Mouse (Mus musculus): ENCODE data around the gene Myh6. TPM values are rescaled to one million over a fixed set of nuclear protein-coding genes. Genes with fewer than 3 reads are reported as not detected.
"Not testable (repeated sequence)": the region's sequence is repeated elsewhere in the genome, so short reads cannot be mapped to it uniquely, and the experiment has no call there.

Gene Myh6
- polyA plus RNA-seq, 1 experiment from 2014 or later: 2.1 TPM

DNA sequence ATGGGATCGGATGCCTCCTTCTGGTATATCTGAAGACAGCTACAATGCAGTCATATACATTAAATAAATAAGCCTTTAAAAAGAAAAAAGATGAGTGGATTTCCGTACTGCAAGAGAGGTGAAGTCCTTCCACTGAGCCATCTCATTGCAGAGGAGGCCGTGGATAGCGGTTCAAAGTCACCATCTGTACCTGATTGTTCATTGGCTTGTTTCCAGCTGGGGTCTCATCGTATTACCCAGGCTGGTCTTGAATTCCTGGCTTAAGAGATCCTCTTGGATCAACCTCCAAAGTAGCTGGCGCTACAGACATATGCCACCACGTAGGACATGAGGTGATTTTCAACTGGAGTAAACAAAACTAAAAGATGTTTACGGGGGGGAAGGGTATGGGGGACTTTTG lies 39.2 kb upstream of the Myh6 start:
- Histone ChIP-seq H3K4me3 (replicated peaks; ENCODE audit: low read length) (no peak overlapping the region), H3K36me3 (ENCODE audit: control insufficient read depth, insufficient read depth, low read length) (no peaks in the 10 kb centered on the region), H3K9ac (ENCODE audit: low read length) (no peak overlapping the region), H3K27ac (ENCODE audit: low read length) (no peak overlapping the region), H3K9me3 (replicated peaks; ENCODE audit: control insufficient read depth, low read length) (no peaks in the 10 kb centered on the region), H3K4me1 (ENCODE audit: control insufficient read depth, insufficient read depth, low read length) (peaks cover 10% of the 10 kb centered on the region), H3K27me3 (ENCODE audit: control insufficient read depth, insufficient read depth, low read length) (no peaks in the 10 kb centered on the region), H3K4me2 (ENCODE audit: low read depth, low read length) (no peak overlapping the region)
- 86% methylated on average over 8 of the region's 8 CpGs for WGBS
- ATAC-seq (ENCODE audit: insufficient read depth, low FRiP score): no peak

DNA sequence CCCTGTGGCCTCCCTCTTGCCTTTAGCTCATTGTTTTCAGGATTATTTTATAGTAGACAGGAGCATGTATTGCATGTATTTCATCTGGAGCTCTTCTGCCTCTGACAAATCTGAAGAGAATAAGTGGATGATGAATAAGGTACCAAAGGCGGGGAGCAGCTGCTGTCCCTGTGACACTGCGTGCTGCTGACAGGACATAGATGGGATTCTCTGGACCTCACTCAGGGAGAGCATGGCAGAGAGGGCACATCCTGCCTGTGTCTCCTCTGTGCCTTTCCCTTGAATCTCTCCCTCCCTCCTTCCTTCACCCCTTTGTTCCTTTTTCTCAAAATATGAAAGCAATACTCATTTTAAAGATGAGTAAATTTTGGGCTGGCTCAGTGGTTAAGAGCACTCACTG lies 38.8 kb upstream of the Myh6 start:
- Histone ChIP-seq H3K9ac (ENCODE audit: low read length) (no peak overlapping the region), H3K4me1 (ENCODE audit: control insufficient read depth, insufficient read depth, low read length) (peaks cover 10% of the 10 kb centered on the region), H3K27me3 (ENCODE audit: control insufficient read depth, insufficient read depth, low read length) (no peaks in the 10 kb centered on the region), H3K9me3 (replicated peaks; ENCODE audit: control insufficient read depth, low read length) (no peaks in the 10 kb centered on the region), H3K36me3 (ENCODE audit: control insufficient read depth, insufficient read depth, low read length) (no peaks in the 10 kb centered on the region), H3K4me2 (ENCODE audit: low read depth, low read length) (no peak overlapping the region), H3K4me3 (replicated peaks; ENCODE audit: low read length) (no peak overlapping the region), H3K27ac (ENCODE audit: low read length) (no peak overlapping the region)
- WGBS: 70% methylated on average over 2 of the region's 2 CpGs
- ATAC-seq (ENCODE audit: insufficient read depth, low FRiP score): no peak

DNA sequence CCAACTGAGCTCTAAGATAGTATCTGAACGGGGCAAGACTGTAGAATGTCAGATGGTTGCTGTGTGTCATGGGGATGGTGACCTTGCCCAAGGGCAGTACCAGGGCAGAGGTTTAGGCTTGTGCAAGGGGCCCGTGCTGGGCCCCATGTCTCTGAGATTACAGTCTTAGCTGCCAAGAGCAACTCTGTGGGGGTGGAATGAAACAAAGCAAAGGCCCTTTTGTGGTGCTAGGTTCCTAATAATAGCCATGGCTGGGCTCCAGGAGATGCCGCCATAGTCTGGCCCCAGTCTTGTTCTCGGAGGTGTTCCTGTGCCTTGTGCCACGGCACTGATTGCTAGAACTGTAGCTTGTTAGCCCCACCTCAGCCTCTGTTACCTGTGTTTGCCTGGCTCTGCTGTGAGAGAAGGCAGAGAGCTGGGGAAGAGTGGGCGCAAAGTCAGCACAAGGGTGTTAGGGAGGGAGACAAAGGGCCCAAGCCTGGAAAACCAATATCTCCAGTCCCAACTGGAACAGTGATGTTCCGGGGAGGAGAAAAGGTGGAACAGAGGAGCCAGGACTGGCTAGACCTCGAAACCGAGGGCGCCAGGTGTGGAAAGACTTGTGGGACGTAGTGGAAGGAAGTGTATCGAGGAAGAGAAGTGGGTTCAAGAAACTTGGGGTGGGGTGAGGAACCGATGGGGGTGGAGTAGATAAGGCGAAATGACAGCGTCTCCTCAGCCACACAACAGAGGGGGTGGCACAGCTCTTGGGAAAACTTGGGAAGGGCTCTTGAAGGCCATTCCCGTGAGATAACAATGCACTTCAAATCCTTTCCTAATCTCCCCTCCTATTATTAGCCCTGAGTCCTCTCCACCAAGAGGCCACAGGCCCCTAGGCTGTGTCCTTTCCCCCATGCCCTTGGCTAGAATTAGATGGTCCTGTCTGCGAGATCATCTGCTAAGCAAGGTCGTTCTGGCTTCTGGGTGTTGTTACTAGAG lies 37.4 kb upstream of the Myh6 start:
- WGBS: 70% methylated on average over 18 of the region's 18 CpGs

DNA sequence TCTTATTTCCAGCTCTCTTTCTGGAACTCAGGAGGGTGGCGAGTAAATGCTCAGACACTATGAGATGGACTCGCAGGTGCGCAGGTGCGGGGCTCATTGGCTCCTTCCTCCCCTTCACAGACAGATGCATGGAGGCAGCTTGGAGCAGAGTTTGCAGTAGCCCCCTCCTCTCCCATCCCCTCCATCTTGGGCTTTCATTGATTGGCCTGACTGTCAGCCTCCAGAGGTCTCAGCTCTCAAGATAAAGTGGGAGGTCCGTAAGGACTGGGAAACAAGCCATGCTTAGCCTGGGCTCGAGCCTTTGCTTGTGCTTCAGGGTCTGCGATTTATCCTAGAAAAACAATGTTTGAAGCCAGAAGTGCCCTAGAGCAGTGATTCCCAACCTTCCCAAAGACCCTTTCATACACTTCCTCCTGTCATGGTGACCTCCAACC lies 36.0 kb upstream of the Myh6 start:
- no peak overlapping the region for H3K27ac ChIP-seq (ENCODE audit: low read length)
- no peak for ATAC-seq (ENCODE audit: insufficient read depth, low FRiP score)

More for the DNA sequence above, 37.4 kb upstream of the Myh6 start:
- peaks cover 10% of the 10 kb centered on the region for H3K4me1 ChIP-seq (ENCODE audit: control insufficient read depth, insufficient read depth, low read length)
- H3K4me2 ChIP-seq (ENCODE audit: low read depth, low read length): no peak overlapping the region
- H3K36me3 ChIP-seq (ENCODE audit: control insufficient read depth, insufficient read depth, low read length): no peaks in the 10 kb centered on the region
- no peak overlapping the region for H3K4me3 ChIP-seq (replicated peaks; ENCODE audit: low read length)
- no peaks in the 10 kb centered on the region for H3K9me3 ChIP-seq (replicated peaks; ENCODE audit: control insufficient read depth, low read length)
- peak overlapping the region; percentile 17; the same call in 1 of the 2 replicates for H3K27ac ChIP-seq (ENCODE audit: low read length)
- H3K27me3 ChIP-seq (ENCODE audit: control insufficient read depth, insufficient read depth, low read length): no peaks in the 10 kb centered on the region
- peak; percentile 23; the same call in 1 of the 2 replicates for ATAC-seq (ENCODE audit: insufficient read depth, low FRiP score)
- H3K9ac ChIP-seq (ENCODE audit: low read length): no peak overlapping the region

DNA sequence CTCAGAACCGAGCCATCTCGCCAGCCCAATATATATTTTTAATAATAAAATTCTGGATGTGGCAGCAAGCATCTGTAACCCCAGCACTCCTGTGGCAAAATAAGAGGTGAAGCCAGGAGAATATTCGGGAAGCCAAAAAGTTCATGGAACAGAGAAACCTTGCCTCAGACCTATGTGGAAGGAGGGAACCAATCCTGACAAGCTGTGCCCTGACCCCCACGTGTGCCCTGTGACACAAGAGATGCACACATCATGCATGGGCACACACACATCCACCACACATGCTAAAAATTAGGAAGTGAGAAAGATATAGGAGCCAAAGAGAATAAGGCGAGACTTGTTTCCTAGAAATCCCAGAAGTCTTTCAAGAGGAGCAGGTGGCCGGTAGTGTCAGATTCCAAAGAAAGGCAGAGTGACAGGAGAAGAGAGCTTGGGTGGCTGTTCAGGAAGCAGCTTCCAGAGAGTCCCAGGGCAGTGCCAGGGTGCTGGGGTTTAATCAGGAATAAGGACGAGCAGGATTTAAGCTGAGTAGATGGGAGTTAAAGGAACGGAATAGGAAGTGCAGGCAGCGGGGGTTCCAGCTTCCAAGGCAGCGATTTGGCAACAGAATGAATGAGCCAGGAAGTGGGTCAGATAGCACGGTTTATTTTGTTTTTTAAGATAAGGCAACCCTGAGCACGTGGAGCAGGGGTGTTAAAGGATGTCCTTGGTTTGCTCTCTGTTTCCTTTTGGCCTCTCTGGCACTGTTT lies 35.4 kb upstream of the Myh6 start:
- 32% methylated on average over 12 of the region's 12 CpGs for WGBS

More for the DNA sequence above, 36.0 kb upstream of the Myh6 start:
- no peak overlapping the region for H3K4me3 ChIP-seq (replicated peaks; ENCODE audit: low read length)
- H3K4me1 ChIP-seq (ENCODE audit: control insufficient read depth, insufficient read depth, low read length): peaks cover 10% of the 10 kb centered on the region
- H3K36me3 ChIP-seq (ENCODE audit: control insufficient read depth, insufficient read depth, low read length): no peaks in the 10 kb centered on the region
- no peak overlapping the region for H3K4me2 ChIP-seq (ENCODE audit: low read depth, low read length)
- H3K27me3 ChIP-seq (ENCODE audit: control insufficient read depth, insufficient read depth, low read length): no peaks in the 10 kb centered on the region
- WGBS: 42% methylated on average over 7 of the region's 7 CpGs
- H3K9me3 ChIP-seq (replicated peaks; ENCODE audit: control insufficient read depth, low read length): no peaks in the 10 kb centered on the region
- no peak overlapping the region for H3K9ac ChIP-seq (ENCODE audit: low read length)

DNA sequence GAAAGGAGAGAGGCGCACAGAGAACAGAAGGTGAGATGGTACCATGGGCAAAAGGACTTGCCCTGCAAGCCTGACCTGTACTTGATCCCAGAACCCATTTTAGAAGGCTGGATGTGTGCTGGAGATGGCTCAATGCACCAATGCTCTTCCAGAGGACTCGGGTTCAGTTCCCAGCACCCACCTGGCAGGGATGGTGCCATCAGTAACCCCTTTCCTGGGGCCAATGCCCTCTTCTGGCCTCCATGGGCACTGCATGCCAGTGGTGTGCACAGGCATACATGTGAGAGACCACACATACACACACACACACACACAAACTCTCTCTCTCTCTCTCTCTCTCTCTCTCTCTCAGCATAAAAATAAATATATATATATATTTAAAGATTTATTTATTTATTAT lies 34.7 kb upstream of the Myh6 start:
- Histone ChIP-seq H3K9ac (ENCODE audit: low read length) (no peak overlapping the region), H3K27ac (ENCODE audit: low read length) (no peak overlapping the region), H3K9me3 (replicated peaks; ENCODE audit: control insufficient read depth, low read length) (no peaks in the 10 kb centered on the region), H3K36me3 (ENCODE audit: control insufficient read depth, insufficient read depth, low read length) (no peaks in the 10 kb centered on the region), H3K4me3 (replicated peaks; ENCODE audit: low read length) (no peak overlapping the region), H3K27me3 (ENCODE audit: control insufficient read depth, insufficient read depth, low read length) (no peaks in the 10 kb centered on the region), H3K4me2 (ENCODE audit: low read depth, low read length) (no peak overlapping the region), H3K4me1 (ENCODE audit: control insufficient read depth, insufficient read depth, low read length) (peaks cover 10% of the 10 kb centered on the region)
- no peak for ATAC-seq (ENCODE audit: insufficient read depth, low FRiP score)
- 97% methylated on average over 2 of the region's 2 CpGs for WGBS

More for the DNA sequence above, 35.4 kb upstream of the Myh6 start:
- Histone ChIP-seq H3K27me3 (ENCODE audit: control insufficient read depth, insufficient read depth, low read length) (no peaks in the 10 kb centered on the region), H3K36me3 (ENCODE audit: control insufficient read depth, insufficient read depth, low read length) (no peaks in the 10 kb centered on the region), H3K9ac (ENCODE audit: low read length) (no peak overlapping the region), H3K9me3 (replicated peaks; ENCODE audit: control insufficient read depth, low read length) (no peaks in the 10 kb centered on the region), H3K4me2 (ENCODE audit: low read depth, low read length) (no peak overlapping the region), H3K27ac (ENCODE audit: low read length) (no peak overlapping the region), H3K4me1 (ENCODE audit: control insufficient read depth, insufficient read depth, low read length) (peaks cover 10% of the 10 kb centered on the region), H3K4me3 (replicated peaks; ENCODE audit: low read length) (no peak overlapping the region)
- no peak for ATAC-seq (ENCODE audit: insufficient read depth, low FRiP score)

DNA sequence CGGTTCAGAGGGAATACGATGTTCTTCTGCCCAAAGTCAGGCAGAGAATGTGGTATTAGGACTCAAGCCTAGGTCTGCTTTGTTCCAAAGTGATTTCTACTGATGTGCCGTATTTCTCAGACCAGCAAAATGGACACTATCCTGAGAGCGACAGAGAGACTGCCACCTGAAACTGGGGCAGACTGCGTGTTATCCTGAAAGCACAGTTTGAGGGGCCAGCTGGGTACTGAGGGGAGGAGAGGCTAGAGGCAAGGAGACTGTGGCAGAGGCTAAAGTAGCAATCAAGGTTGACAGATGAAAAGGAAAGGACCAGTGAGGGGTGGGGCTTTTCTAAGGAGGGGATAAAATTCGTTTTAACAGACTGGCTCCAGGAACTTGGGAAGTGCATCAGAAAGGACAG lies 34.1 kb upstream of the Myh6 start:
- Histone ChIP-seq H3K9me3 (replicated peaks; ENCODE audit: control insufficient read depth, low read length) (no peaks in the 10 kb centered on the region), H3K27ac (ENCODE audit: low read length) (no peak overlapping the region), H3K36me3 (ENCODE audit: control insufficient read depth, insufficient read depth, low read length) (no peaks in the 10 kb centered on the region), H3K27me3 (ENCODE audit: control insufficient read depth, insufficient read depth, low read length) (no peaks in the 10 kb centered on the region), H3K4me1 (ENCODE audit: control insufficient read depth, insufficient read depth, low read length) (peaks cover 10% of the 10 kb centered on the region), H3K4me2 (ENCODE audit: low read depth, low read length) (no peak overlapping the region), H3K9ac (ENCODE audit: low read length) (no peak overlapping the region), H3K4me3 (replicated peaks; ENCODE audit: low read length) (no peak overlapping the region)
- WGBS: 80% methylated on average over 6 of the region's 6 CpGs
- ATAC-seq (ENCODE audit: insufficient read depth, low FRiP score): no peak

DNA sequence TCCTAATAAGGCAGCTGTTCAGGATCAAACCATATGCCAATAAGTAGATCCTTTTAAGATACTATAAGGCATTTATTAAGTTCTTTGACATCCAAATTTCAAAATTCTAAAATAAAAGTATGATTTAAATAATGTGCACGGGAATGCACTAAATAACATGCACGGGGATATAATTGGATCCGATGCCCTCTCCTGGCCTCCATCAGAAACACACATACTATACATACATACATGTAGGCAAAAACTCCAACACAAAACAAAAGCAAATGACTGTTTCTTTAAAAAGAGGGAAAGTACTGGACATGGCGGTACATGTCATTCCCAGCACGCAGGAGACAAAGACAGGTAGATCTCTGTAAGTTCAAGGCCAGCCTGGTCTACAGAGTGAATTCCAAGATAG lies 33.1 kb upstream of the Myh6 start:
- not testable (repeated sequence) for H3K4me3 ChIP-seq (replicated peaks; ENCODE audit: low read length); H3K36me3 ChIP-seq (ENCODE audit: control insufficient read depth, insufficient read depth, low read length); H3K27ac ChIP-seq (ENCODE audit: low read length); H3K9ac ChIP-seq (ENCODE audit: low read length); H3K9me3 ChIP-seq (replicated peaks; ENCODE audit: control insufficient read depth, low read length); H3K27me3 ChIP-seq (ENCODE audit: control insufficient read depth, insufficient read depth, low read length); H3K4me2 ChIP-seq (ENCODE audit: low read depth, low read length); ATAC-seq (ENCODE audit: insufficient read depth, low FRiP score)
- 75% methylated on average over 5 of the region's 5 CpGs for WGBS
- peaks cover 16% of the 10 kb centered on the region for H3K4me1 ChIP-seq (ENCODE audit: control insufficient read depth, insufficient read depth, low read length)

DNA sequence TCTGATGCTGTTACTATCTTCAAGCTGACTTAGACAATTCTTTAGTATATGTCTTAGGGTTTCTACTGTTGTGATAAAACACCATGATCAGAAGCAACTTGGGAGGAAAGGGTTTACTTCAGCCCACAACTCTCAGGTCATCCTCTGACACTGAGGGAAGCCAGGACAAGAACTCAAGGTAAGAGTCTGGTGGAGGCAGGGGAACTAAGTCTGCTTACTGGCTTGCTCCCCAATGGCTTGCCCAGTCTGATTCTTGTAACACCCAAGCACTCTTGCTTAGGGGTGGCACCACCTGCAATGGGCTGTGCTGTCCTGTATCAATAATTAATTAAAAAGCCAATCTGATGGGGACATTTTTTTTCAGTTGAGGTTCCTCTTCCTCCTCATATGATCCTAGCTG lies 32.0 kb upstream of the Myh6 start:
- no peak for ATAC-seq (ENCODE audit: insufficient read depth, low FRiP score)
- Histone ChIP-seq H3K4me3 (replicated peaks; ENCODE audit: low read length) (no peak overlapping the region), H3K9me3 (replicated peaks; ENCODE audit: control insufficient read depth, low read length) (no peaks in the 10 kb centered on the region), H3K36me3 (ENCODE audit: control insufficient read depth, insufficient read depth, low read length) (no peaks in the 10 kb centered on the region), H3K9ac (ENCODE audit: low read length) (no peak overlapping the region), H3K4me1 (ENCODE audit: control insufficient read depth, insufficient read depth, low read length) (peaks cover 26% of the 10 kb centered on the region), H3K27me3 (ENCODE audit: control insufficient read depth, insufficient read depth, low read length) (no peaks in the 10 kb centered on the region), H3K27ac (ENCODE audit: low read length) (no peak overlapping the region), H3K4me2 (ENCODE audit: low read depth, low read length) (no peak overlapping the region)
